Mouse (Mus musculus) embryonic facial prominence, embryonic 11.5 days (tissue): ENCODE results near the gene Nek1. TPM values are rescaled to one million over a fixed set of nuclear protein-coding genes. Genes with fewer than 3 reads are reported as not detected.

Source experiments
- ATAC-seq: fragments of 200-750 bp; cut with Nextera tagmentation; replicated peaks from 2 replicates; pipeline ENCODE4 v1.8.0; 2017; ENCODE audit warnings: low read depth; ENCODE audit not compliant: insufficient number of reproducible peaks, low FRiP score, low TSS enrichment
- DNase-seq: peaks from one replicate; pipeline ENCODE4 v3.0.0-alpha.2; 2015; ENCODE audit warnings: low spot score
- H3K27ac ChIP-seq: fragments of 300-500 bp; sonication (generic); replicated peaks from 2 replicates; pipeline ENCODE4 v1.5.1; 2014; ENCODE audit warnings: mild to moderate bottlenecking, low read depth, low read length, control low read depth
- H3K27me3 ChIP-seq: fragments of 300-500 bp; sonication (generic); 2 replicates; pipeline ENCODE4 v1.6.1; 2014; ENCODE audit warnings: mild to moderate bottlenecking, low read length, moderate library complexity, mixed read lengths; ENCODE audit not compliant: control insufficient read depth, insufficient read depth
- H3K36me3 ChIP-seq: fragments of 300-500 bp; sonication (generic); replicated peaks from 2 replicates; pipeline ENCODE4 v1.6.1; 2014; ENCODE audit warnings: low read depth, mild to moderate bottlenecking, low read length, moderate library complexity, mixed read lengths; ENCODE audit not compliant: control insufficient read depth, insufficient read depth
- H3K4me1 ChIP-seq: fragments of 300-500 bp; sonication (generic); 2 replicates; pipeline ENCODE4 v1.6.1; 2014; ENCODE audit warnings: low read length, mixed read lengths; ENCODE audit not compliant: control insufficient read depth, insufficient read depth
- H3K4me2 ChIP-seq: fragments of 300-500 bp; sonication (generic); 2 replicates; pipeline ENCODE4 v1.6.1; 2014; ENCODE audit warnings: low read depth, mild to moderate bottlenecking, control low read depth, low read length, moderate library complexity
- H3K4me3 ChIP-seq: fragments of 300-500 bp; sonication (generic); 2 replicates; pipeline ENCODE4 v1.5.1; 2014; ENCODE audit warnings: low read depth, low read length, control low read depth
- H3K9ac ChIP-seq: fragments of 300-500 bp; sonication (generic); replicated peaks from 2 replicates; pipeline ENCODE4 v1.6.1; 2014; ENCODE audit warnings: mild to moderate bottlenecking, control low read depth, low read length
- H3K9me3 ChIP-seq: fragments of 300-500 bp; sonication (generic); replicated peaks from 2 replicates; pipeline ENCODE4 v1.6.1; 2016; ENCODE audit warnings: mild to moderate bottlenecking, low read length, inconsistent platforms, mixed read lengths; ENCODE audit not compliant: control insufficient read depth
- WGBS: fragments of 180-500 bp; shearing (Covaris S2); extraction: QIAGEN DNeasy Blood & Tissue Kit; methylation state at CpG from one replicate; pipeline ENCODE4 v1.1.7; 2014; 5-methylcytosine and 5-hydroxymethylcytosine counted together
- polyA plus RNA-seq: library from polyadenylated mRNA; unstranded; fragments of >200 nt; fragmentation: Nextera tagmentation; extraction: Ambion mirVana; gene quantifications from 2 replicates; pipeline ENCODE4 v1.2.1, GENCODE M21; 2014

Gene Nek1
- polyA plus RNA-seq, 1 experiment from 2014 or later: 22.7 TPM

DNA sequence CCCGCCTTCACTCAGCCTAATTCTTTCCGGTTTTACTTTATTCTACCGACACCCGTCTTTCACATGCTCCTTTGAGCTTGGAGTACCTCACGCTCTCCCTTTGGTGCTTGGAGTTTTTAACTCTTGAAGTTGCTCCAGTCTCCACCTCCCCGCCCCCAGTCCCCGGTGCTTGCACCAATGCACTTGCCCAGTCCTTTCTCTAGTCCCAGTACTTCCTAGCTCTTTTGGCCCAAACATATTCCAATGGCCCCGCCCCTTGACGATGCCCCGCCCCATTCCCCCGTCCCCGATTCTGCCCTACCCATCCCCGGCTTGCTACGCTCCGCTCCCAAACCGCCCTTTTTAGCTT lies 460 bp upstream of the Nek1 start:
- H3K36me3 ChIP-seq: no peaks in the 10 kb centered on the region
- H3K9ac ChIP-seq: peak overlapping the region; percentile 57
- WGBS: under 1% methylated on average over 16 of the region's 16 CpGs
- peak overlapping the region; percentile 82 for H3K4me2 ChIP-seq
- H3K4me1 ChIP-seq: peaks cover 2% of the 10 kb centered on the region
- H3K4me3 ChIP-seq: peak overlapping the region; percentile 77
- peak overlapping the region; percentile 78; the same call in 1 of the 2 replicates for H3K27ac ChIP-seq
- no peaks in the 10 kb centered on the region for H3K9me3 ChIP-seq
- H3K27me3 ChIP-seq: no peaks in the 10 kb centered on the region
- DNase-seq (peak; percentile 85), ATAC-seq (peak; percentile 94)

DNA sequence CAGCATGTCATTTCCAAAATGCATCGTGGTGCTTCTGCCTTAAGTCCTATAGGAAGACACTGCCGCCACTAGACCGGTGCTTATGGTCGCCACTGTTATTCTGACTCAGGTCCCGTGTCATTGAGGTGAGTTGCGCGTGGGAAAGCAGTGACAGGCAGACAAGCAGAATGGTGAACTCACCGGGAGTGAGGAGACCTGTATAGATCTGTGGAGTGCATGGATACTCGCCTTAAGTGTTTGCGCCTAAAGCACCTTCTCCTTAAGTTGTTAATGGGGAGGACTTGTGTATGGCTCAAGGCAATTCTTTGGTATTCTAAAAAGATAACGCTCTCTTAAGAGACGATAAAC lies 618 bp downstream of the Nek1 start:
- no peaks in the 10 kb centered on the region for H3K9me3 ChIP-seq
- 8% methylated on average over 12 of the region's 12 CpGs for WGBS
- no peak for ATAC-seq
- H3K4me1 ChIP-seq: peaks cover 2% of the 10 kb centered on the region
- no peaks in the 10 kb centered on the region for H3K36me3 ChIP-seq
- peak overlapping the region; percentile 77 for H3K4me3 ChIP-seq
- peak overlapping the region; percentile 82 for H3K4me2 ChIP-seq
- no peak for DNase-seq
- 0 out of 2 replicates have a peak overlapping the region, but pooled peaks have one; percentile 78 for H3K27ac ChIP-seq
- no peaks in the 10 kb centered on the region for H3K27me3 ChIP-seq
- H3K9ac ChIP-seq: peak overlapping the region; percentile 75

DNA sequence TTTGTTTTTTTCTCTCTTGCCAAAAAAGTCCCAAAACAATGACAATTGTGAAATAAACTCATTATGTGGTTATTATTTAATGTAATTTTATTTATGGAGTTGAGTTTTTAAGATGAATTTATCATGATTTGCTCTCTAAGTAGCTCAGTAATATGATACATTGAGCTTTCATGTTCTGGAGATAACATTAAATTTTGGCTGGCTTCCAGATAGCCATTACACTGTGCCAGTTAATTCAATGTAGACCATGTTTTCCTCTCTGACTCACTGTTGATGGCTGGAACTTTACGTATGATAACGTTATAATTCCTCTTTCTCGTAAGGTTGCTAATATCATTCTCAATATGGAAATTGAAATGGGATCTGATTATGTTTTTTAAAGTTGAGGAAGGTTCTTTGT lies 3.5 kb downstream of the Nek1 start:
- 86% methylated on average over 3 of the region's 3 CpGs for WGBS
- H3K4me2 ChIP-seq: no peak overlapping the region
- peaks cover 2% of the 10 kb centered on the region for H3K4me1 ChIP-seq

DNA sequence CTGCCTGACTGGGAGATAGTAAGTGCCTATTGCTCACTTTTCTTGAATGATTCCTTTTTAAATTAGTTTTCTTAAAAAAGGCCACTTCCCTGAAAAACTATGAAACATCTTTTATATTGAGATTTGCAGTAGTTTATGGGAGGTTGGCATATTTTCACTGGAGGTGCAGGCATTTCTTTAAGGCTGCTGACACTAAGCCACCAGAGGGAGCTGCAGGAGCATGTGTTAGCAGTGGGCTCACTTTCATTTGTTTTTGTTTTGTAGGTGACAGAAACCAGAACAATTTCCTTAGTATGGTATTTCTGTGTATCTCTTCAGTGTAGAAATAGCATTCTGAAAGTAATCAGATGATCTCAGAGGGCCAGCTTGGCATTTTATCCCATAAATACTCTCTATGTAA lies 49.0 kb downstream of the Nek1 start:
- H3K36me3 ChIP-seq: no peaks in the 10 kb centered on the region
- H3K4me3 ChIP-seq: no peak overlapping the region
- H3K27me3 ChIP-seq: no peaks in the 10 kb centered on the region
- H3K4me2 ChIP-seq: no peak overlapping the region
- no peak overlapping the region for H3K27ac ChIP-seq
- H3K9me3 ChIP-seq: no peaks in the 10 kb centered on the region
- ATAC-seq: no peak
- DNase-seq: peak; percentile 82
- no peaks in the 10 kb centered on the region for H3K4me1 ChIP-seq
- H3K9ac ChIP-seq: no peak overlapping the region

More for the DNA sequence above, 3.5 kb downstream of the Nek1 start:
- Histone ChIP-seq H3K9ac (no peak overlapping the region), H3K36me3 (no peaks in the 10 kb centered on the region), H3K27ac (no peak overlapping the region), H3K9me3 (no peaks in the 10 kb centered on the region), H3K27me3 (no peaks in the 10 kb centered on the region), H3K4me3 (no peak overlapping the region)
- ATAC-seq (no peak), DNase-seq (no peak)

DNA sequence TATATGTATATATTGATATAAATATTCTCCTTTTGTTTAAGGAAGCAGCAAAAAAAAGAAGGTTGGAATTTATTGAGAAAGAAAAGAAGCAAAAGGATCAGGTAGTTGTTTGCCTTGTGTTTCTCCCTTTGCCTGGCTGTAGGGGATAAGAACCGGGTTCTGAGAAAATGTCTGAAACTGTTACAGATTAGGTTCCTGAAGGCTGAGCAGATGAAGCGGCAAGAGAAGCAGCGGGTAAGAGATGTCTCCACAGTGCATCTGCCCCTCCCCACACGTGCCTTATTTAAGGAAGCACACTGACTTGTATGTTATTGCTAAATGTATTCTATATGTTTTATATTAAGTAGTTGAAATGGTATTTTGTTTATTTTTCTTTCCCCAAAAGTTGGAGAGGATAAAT lies 50.9 kb downstream of the Nek1 start:
- Histone ChIP-seq H3K27me3 (no peaks in the 10 kb centered on the region), H3K36me3 (no peaks in the 10 kb centered on the region), H3K4me1 (no peaks in the 10 kb centered on the region), H3K9ac (no peak overlapping the region), H3K4me2 (no peak overlapping the region), H3K27ac (no peak overlapping the region), H3K9me3 (no peaks in the 10 kb centered on the region), H3K4me3 (no peak overlapping the region)
- 81% methylated on average over 4 of the region's 4 CpGs for WGBS
- no peak for DNase-seq
- ATAC-seq: no peak

DNA sequence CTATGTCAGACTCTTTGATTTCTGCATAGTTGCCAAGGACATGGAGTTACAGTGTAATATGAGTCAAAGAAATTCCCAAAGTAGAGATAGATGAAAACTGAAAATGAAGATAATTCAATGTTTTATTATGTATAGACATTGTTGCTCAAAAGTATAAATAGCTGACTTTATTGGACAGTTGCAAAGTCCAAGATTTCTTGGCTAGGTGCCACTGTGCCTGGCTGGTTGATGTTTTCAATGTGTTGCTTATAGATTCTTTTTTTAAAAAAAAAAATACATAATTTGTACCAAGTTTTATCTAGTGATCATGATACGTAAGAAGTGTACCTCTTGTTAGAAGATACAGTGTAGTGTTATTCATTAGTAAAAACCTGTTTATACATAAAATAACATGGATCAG lies 53.8 kb downstream of the Nek1 start:
- Histone ChIP-seq H3K4me1 (no peaks in the 10 kb centered on the region), H3K4me2 (no peak overlapping the region), H3K9ac (no peak overlapping the region), H3K9me3 (no peaks in the 10 kb centered on the region), H3K4me3 (no peak overlapping the region), H3K27me3 (no peaks in the 10 kb centered on the region), H3K36me3 (no peaks in the 10 kb centered on the region), H3K27ac (no peak overlapping the region)
- ATAC-seq (no peak), DNase-seq (no peak)
- WGBS: 98% methylated on average over 1 of the region's 1 CpGs

DNA sequence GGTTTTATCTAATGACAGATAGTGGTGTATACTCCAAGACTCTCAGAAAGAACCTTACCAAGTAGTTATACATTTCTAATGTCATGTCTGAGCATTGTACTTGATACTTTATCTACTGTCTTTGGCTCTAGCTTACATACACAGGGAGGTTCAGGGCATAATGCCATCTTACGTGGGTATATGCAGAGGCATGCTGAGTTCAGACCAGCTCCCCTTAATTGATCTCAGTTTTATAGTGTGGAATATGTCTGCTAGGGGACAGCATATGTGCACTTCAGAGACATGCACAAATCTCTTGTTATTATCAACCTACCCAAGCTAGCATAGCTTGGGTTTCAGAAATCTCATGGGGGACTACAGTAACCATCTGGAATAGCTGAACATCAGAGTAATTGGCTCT lies 60.0 kb downstream of the Nek1 start:
- WGBS: 95% methylated on average over 1 of the region's 1 CpGs
- H3K4me1 ChIP-seq: no peaks in the 10 kb centered on the region
- H3K27me3 ChIP-seq: no peaks in the 10 kb centered on the region
- no peak overlapping the region for H3K4me2 ChIP-seq
- no peak for ATAC-seq
- no peak overlapping the region for H3K27ac ChIP-seq
- no peaks in the 10 kb centered on the region for H3K36me3 ChIP-seq
- H3K9me3 ChIP-seq: no peaks in the 10 kb centered on the region
- no peak for DNase-seq
- no peak overlapping the region for H3K9ac ChIP-seq
- H3K4me3 ChIP-seq: no peak overlapping the region

DNA sequence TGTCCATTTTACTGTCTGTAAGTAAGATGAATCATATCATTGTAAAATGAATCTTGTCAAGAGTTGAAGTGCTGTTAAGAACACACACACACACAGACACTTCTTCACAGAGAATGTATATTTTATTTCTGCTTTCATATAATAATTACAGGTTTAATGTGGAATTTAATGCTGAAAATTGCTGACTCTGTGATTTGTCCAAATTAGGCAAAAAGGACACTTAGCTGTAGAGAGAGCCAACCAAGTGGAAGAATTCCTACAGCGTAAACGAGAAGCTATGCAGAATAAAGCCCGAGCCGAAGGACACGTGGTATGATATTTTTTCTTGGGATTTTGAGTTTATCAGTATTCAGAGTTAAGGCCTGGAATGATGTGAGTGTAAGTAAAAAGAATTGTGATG lies 61.3 kb downstream of the Nek1 start:
- H3K4me1 ChIP-seq: no peaks in the 10 kb centered on the region
- H3K9me3 ChIP-seq: no peaks in the 10 kb centered on the region
- ATAC-seq (no peak), DNase-seq (no peak)
- no peak overlapping the region for H3K4me3 ChIP-seq
- no peaks in the 10 kb centered on the region for H3K27me3 ChIP-seq
- WGBS: 88% methylated on average over 5 of the region's 5 CpGs
- no peak overlapping the region for H3K4me2 ChIP-seq
- H3K36me3 ChIP-seq: no peaks in the 10 kb centered on the region
- H3K27ac ChIP-seq: no peak overlapping the region
- H3K9ac ChIP-seq: no peak overlapping the region

DNA sequence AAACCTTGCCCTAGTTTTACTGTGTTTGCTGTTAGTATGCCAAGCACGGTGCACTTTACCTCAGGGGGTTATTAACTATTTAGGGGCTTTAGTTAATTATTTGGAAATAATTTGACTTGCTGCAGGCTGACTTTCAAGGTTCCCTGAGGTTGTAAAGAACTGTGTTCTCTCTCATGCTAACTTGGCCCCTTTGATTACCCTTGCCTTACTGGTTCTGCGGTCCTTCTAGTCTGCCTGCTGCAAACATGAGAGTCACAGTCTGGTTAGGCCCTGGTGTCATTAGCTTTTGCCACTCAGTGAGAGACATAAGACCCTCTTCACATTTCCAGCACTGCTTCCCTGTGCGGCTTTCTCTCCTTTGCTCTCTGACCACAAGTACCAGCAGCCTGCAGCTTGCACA lies 64.0 kb downstream of the Nek1 start:
- Histone ChIP-seq H3K4me3 (no peak overlapping the region), H3K9me3 (no peaks in the 10 kb centered on the region), H3K27me3 (no peaks in the 10 kb centered on the region), H3K9ac (no peak overlapping the region), H3K36me3 (no peaks in the 10 kb centered on the region), H3K4me2 (no peak overlapping the region), H3K27ac (no peak overlapping the region), H3K4me1 (no peaks in the 10 kb centered on the region)
- DNase-seq (no peak), ATAC-seq (no peak)
- WGBS: 59% methylated on average over 3 of the region's 3 CpGs
